Mouse (Mus musculus): ENCODE results near the gene Impdh1. TPM values are rescaled to one million over a fixed set of nuclear protein-coding genes. Genes with fewer than 3 reads are reported as not detected.
A peak's percentile ranks its signal among the peaks of the same experiment; 100 is the strongest.

Impdh1 gene
- polyA plus RNA-seq, 1 experiment from 2014 or later = 50.4 TPM

DNA sequence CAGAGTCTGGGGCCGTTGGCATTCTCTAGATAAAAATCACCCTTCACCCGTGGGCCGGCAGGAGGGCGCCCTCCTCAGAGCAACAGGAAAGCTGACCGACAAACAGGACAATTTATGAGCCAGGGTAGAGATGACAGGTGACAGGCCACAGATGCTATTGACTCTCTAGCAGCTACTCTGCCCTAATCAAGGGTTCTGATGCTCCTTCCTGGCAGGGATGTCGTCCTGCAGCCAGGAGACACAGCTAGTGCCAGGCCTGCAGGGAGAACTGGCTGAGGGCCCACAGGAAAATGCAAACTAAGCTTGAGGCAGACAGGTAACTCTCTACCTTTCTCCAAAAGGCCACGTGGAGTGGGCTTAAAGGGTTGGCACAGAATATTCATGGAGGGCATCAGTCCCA, 5.0 kb downstream of the Impdh1 start:
- no peak for ATAC-seq (ENCODE audit: insufficient number of reproducible peaks, low FRiP score, low TSS enrichment, low read depth)
- Histone ChIP-seq H3K9me3 (no peaks in the 10 kb centered on the region), H3K4me1 (peaks cover 42% of the 10 kb centered on the region), H3K4me3 (peak overlapping the region; percentile 75), H3K27me3 (peaks cover 30% of the 10 kb centered on the region), H3K27ac (no peak overlapping the region), H3K9ac (0 out of 2 replicates have a peak overlapping the region, but pooled peaks have one; percentile 77), H3K36me3 (peaks cover 10% of the 10 kb centered on the region), H3K4me2 (peak overlapping the region; percentile 92)
- 14% methylated on average over 7 of the region's 7 CpGs for WGBS

DNA sequence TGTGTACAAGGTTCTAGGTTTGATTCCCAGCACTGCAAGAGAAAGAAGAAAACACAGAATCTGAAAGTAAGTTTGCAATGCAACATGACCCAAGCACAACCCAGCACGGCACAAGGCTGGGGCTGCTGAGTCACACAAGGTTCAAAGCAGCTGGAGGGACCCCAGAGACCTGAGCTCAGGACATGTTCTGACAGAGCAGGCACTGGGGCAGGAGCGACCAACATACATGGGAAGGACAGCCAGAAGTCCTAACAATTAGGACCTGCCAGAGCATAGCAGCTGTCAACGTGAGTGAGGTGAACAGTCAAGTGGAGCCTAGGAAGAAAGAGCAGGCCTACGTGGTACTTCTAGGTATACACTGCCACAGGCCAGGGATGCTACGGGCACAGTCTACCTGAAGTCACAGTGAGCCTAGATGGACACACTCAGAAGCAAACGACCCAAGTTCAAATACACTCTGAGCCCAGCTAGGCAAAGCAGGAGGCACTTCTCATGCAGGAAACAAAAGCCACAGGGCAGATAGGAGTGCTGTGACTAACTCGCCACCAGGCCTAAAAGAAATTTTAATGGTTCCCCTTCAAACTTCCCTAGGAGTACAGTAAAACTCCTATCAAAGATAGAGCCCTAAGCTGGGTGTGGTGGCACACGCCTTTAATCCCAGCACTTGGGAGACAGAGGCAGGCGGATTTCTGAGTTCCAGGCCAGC, 5.8 kb downstream of the Impdh1 start:
- Histone ChIP-seq H3K4me1 (peaks cover 35% of the 10 kb centered on the region), H3K9ac (no peak overlapping the region), H3K27ac (no peak overlapping the region), H3K27me3 (peaks cover 24% of the 10 kb centered on the region), H3K36me3 (peaks cover 14% of the 10 kb centered on the region), H3K4me2 (0 out of 2 replicates have a peak overlapping the region, but pooled peaks have one; percentile 14), H3K4me3 (no peak overlapping the region), H3K9me3 (no peaks in the 10 kb centered on the region)
- 75% methylated on average over 9 of the region's 9 CpGs for WGBS
- no peak for ATAC-seq (ENCODE audit: insufficient number of reproducible peaks, low FRiP score, low TSS enrichment, low read depth)

DNA sequence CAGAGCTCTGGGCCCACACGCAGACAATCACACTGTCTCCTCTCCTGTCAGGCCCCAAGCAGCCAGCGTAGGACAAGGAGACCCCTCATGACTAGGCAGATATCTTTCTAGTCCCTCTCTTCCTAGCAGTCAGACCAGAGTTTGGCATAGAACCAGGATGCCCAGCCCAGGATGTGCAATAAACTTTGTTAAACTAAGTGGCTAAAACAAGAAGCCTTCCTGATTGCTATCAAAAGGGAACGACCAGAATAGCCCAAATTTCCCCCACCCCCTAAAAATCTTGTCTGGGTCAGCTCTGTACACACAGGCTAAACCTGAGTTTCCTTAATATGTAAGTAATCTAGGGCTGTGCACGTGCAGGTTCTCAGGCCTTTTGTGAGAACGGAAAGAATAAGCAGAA, 8.0 kb downstream of the Impdh1 start:
- Histone ChIP-seq H3K4me1 (peaks cover 19% of the 10 kb centered on the region), H3K4me2 (no peak overlapping the region), H3K27ac (no peak overlapping the region), H3K9ac (no peak overlapping the region), H3K36me3 (peaks cover 33% of the 10 kb centered on the region), H3K9me3 (no peaks in the 10 kb centered on the region), H3K4me3 (no peak overlapping the region), H3K27me3 (peaks cover 2% of the 10 kb centered on the region; the same call in 1 of the 2 replicates)
- no peak for ATAC-seq (ENCODE audit: insufficient number of reproducible peaks, low FRiP score, low TSS enrichment, low read depth)
- 83% methylated on average over 5 of the region's 5 CpGs for WGBS

DNA sequence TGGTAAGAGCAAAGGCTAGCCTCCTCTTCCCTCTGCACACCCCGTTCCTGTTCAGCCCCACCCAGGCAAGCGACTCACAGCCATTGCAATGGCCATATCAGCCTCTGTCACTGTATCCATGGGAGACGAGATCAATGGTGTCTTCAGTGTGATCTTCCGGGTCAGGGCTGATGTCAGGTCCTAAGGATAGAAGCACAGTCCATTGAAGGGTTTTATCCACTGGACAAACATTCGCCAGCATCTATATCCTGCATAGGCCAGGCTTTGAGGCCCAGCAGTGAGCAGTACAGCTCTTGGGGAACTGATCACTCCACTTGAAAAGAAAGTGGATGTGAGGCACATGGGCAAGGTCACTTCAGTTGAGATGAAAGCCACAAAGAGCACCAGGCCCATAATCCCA, 9.1 kb downstream of the Impdh1 start:
- Histone ChIP-seq H3K36me3 (peaks cover 45% of the 10 kb centered on the region), H3K27ac (no peak overlapping the region), H3K4me3 (no peak overlapping the region), H3K9me3 (no peaks in the 10 kb centered on the region), H3K27me3 (no peaks in the 10 kb centered on the region), H3K4me2 (no peak overlapping the region), H3K4me1 (peaks cover 14% of the 10 kb centered on the region), H3K9ac (no peak overlapping the region)
- WGBS = 93% methylated on average over 5 of the region's 5 CpGs
- no peak for ATAC-seq (ENCODE audit: insufficient number of reproducible peaks, low FRiP score, low TSS enrichment, low read depth)

DNA sequence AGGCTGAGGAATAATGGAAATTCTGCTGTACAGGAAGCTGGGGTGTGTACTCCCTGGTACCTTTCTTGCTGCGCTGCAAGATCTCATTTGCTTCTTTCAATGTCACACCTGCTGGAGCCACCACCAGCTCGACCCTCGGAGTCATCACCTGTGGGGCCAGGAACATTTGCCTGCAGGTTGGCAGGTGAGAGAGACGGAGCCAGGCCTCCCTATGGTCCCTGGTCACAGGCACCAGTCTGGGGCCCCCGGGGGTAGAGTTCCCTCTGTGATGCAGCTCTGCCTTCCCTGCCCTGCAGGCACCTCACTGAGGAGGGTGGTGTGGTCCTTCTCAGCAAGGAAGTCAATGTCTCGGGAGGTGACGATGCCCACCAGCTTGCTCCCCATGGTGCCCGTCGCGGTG, 10.2 kb downstream of the Impdh1 start:
- no peak overlapping the region for H3K9ac ChIP-seq
- H3K9me3 ChIP-seq = no peaks in the 10 kb centered on the region
- no peak overlapping the region for H3K4me3 ChIP-seq
- no peaks in the 10 kb centered on the region for H3K27me3 ChIP-seq
- H3K27ac ChIP-seq = no peak overlapping the region
- H3K36me3 ChIP-seq = peaks cover 54% of the 10 kb centered on the region
- 93% methylated on average over 10 of the region's 10 CpGs for WGBS
- no peak for ATAC-seq (ENCODE audit: insufficient number of reproducible peaks, low FRiP score, low TSS enrichment, low read depth)
- peaks cover 7% of the 10 kb centered on the region for H3K4me1 ChIP-seq
- no peak overlapping the region for H3K4me2 ChIP-seq

DNA sequence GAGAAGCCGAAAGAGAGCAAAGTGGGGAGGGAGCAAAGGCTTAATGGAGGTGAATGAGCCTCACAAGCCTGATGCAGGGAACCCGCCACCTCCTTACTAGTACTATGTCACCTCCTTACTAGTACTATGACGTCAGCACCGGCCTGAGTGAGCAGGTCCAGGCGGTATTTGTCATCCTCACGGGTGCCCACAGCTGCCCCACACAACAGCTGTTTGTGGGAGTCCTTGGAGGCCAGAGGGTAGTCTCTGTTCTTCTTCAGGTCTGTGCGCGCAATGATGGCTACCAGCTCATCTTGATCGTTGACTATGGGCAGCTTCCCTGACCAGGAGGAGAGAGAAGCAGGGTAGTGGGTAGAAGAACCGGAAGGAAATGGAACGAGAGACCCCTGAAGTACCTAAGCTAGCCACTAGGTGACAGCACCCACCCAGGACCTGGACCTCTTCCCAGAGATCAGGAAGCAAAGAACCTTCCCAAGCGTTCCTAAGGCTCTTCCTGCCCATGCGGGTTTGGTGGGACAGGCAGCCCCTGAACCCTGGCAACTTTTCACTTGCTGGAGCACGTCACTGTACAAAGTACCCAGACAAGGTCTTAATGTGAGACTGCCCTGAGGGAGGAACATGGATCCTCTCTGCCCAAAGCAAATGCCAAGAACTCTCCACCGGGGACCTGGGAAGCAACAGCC, 11.1 kb downstream of the Impdh1 start:
- Histone ChIP-seq H3K4me1 (peaks cover under 1% of the 10 kb centered on the region; the same call in 1 of the 2 replicates), H3K9me3 (no peaks in the 10 kb centered on the region), H3K27me3 (no peaks in the 10 kb centered on the region), H3K4me2 (no peak overlapping the region), H3K27ac (no peak overlapping the region), H3K4me3 (no peak overlapping the region), H3K9ac (no peak overlapping the region), H3K36me3 (peaks cover 60% of the 10 kb centered on the region)
- no peak for ATAC-seq (ENCODE audit: insufficient number of reproducible peaks, low FRiP score, low TSS enrichment, low read depth)
- WGBS = 59% methylated on average over 15 of the region's 15 CpGs

DNA sequence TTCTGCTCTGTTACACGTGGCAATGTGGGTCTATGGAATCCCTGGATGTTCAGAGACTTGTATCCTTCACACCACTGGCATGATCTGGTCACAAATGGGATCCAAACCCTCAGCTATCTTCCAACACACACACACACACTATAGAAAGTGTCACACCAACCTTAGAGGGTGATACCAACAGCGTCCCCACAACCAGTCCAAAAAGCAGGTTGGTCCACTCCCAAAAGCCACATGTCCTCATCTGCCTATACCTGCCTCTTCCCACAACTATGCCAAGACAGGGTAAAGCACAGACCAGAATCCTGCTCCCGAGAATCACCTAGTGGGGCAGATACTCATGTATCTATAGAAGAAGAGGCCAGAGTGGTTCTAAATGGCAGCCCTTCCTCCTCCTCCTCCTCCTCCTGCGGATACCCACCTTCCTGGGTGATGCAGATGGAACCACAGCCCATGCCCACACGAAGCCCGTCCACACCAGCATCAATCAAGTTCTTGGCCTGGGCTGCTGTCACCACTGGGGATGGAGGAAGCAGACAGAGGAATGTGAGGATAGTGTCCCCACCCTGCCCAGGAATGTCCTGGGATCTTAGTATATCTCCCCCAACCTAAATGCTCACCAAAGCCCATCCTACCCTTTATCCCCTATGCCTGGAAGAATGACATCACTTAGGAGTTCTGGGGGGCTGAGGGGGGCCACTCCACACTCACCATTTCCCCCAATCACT, 12.1 kb downstream of the Impdh1 start:
- 83% methylated on average over 6 of the region's 6 CpGs for WGBS

DNA sequence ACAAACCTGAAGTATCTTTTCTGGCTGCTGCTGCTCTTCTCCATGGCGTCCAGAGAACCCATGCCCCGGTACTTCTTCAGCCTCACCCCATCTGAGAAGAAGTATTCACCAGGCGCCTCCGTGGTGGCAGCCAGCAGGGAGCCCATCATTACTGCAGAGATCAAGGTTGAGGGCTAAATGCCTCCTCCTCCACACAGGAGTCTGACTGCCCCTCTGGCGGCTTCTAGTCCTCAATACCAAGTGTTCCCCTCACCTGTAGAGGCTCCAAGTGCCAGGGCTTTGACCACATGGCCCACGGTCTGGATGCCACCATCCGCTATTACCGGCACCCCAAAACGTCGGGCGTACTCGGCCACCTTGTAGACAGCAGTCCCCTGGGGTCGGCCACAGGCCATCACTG, 13.1 kb downstream of the Impdh1 start:
- H3K4me3 ChIP-seq = no peak overlapping the region
- no peak overlapping the region for H3K4me2 ChIP-seq
- no peaks in the 10 kb centered on the region for H3K9me3 ChIP-seq
- peaks cover 60% of the 10 kb centered on the region for H3K36me3 ChIP-seq
- H3K4me1 ChIP-seq = peaks cover 9% of the 10 kb centered on the region
- 90% methylated on average over 13 of the region's 13 CpGs for WGBS
- peaks cover 3% of the 10 kb centered on the region; the same call in 1 of the 2 replicates for H3K27me3 ChIP-seq
- no peak overlapping the region for H3K9ac ChIP-seq
- H3K27ac ChIP-seq = no peak overlapping the region
- no peak for ATAC-seq (ENCODE audit: insufficient number of reproducible peaks, low FRiP score, low TSS enrichment, low read depth)

More for the DNA sequence above, 12.1 kb downstream of the Impdh1 start:
- H3K9me3 ChIP-seq = no peaks in the 10 kb centered on the region
- no peak overlapping the region for H3K4me2 ChIP-seq
- H3K36me3 ChIP-seq = peaks cover 60% of the 10 kb centered on the region
- 0 out of 2 replicates have a peak, but pooled peaks cover 2% of the 10 kb centered on the region for H3K4me1 ChIP-seq
- no peak overlapping the region for H3K4me3 ChIP-seq
- no peaks in the 10 kb centered on the region for H3K27me3 ChIP-seq
- ATAC-seq (ENCODE audit: insufficient number of reproducible peaks, low FRiP score, low TSS enrichment, low read depth) = no peak
- H3K9ac ChIP-seq = no peak overlapping the region
- H3K27ac ChIP-seq = no peak overlapping the region

DNA sequence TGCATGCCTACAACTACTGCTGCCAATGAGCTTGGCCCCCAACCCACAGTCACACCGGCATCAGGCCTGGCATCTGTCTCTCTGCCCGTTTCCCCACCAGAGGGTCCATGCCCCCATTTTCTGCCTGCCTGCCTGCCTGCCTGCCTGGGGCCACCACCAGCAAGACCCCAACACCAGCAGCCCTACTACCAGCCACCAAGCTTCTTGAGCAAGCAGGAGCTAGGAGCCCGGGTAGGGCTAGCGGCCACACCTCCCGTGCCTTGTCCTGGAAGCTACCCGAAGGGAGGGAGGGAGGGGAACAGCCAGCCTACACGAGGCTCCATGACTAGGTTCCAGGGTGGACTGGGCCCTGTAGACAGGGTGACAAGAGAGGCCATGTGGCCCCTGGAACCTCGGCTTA, 14.2 kb downstream of the Impdh1 start:
- no peak overlapping the region for H3K4me2 ChIP-seq
- H3K27me3 ChIP-seq = peaks cover 5% of the 10 kb centered on the region; the same call in 1 of the 2 replicates
- no peak for ATAC-seq (ENCODE audit: insufficient number of reproducible peaks, low FRiP score, low TSS enrichment, low read depth)
- peaks cover 9% of the 10 kb centered on the region for H3K4me1 ChIP-seq
- no peak overlapping the region for H3K4me3 ChIP-seq
- no peaks in the 10 kb centered on the region for H3K9me3 ChIP-seq
- peaks cover 58% of the 10 kb centered on the region for H3K36me3 ChIP-seq
- 84% methylated on average over 5 of the region's 8 CpGs for WGBS
- H3K9ac ChIP-seq = 0 out of 2 replicates have a peak overlapping the region, but pooled peaks have one; percentile 7
- no peak overlapping the region for H3K27ac ChIP-seq

DNA sequence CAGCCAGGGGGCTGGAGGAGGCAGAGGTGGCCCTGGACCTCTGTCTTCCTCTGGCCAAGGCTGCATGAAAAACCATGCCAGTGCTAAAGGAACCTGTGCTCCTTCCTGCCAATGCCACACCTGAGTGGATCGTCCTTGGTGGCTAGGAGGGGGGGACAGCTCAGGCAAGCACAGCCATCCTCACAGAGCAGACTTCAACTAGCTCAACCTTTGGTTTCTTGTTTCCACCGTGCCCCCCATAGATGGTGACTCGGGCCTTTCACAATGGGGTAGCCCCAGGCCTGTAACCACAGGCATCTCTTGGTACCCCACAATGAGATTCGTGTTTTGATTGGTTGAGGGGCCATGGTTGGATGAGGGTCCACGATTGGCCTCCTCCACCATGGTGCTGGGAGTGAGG, 14.8 kb downstream of the Impdh1 start:
- Histone ChIP-seq H3K4me1 (peaks cover 9% of the 10 kb centered on the region), H3K9me3 (no peaks in the 10 kb centered on the region), H3K4me2 (no peak overlapping the region), H3K9ac (no peak overlapping the region), H3K27me3 (peaks cover 5% of the 10 kb centered on the region; the same call in 1 of the 2 replicates), H3K4me3 (no peak overlapping the region), H3K36me3 (peaks cover 53% of the 10 kb centered on the region), H3K27ac (no peak overlapping the region)
- ATAC-seq (ENCODE audit: insufficient number of reproducible peaks, low FRiP score, low TSS enrichment, low read depth) = no peak
- 93% methylated on average over 5 of the region's 5 CpGs for WGBS

DNA sequence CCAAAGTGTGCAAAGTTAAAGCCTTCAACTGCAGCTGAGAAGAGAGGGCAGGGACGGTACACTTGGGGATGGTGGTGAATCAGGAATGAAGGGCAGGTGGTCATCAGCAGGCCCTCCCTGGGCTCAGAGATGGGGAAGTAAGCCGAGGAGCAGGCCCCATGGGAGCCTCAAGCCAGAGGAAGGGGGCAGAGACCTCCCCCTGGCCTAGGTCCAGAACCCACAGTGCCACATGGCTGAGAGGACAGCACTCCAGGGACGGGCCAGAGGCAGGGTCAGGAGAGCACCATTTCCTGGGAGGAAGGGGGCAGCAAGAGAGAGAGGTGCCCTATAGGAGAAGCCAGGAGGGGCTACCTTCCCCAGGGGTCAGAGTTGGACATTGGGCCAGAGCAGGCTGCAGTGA, 15.7 kb downstream of the Impdh1 start:
- no peak overlapping the region for H3K27ac ChIP-seq
- no peak overlapping the region for H3K4me3 ChIP-seq
- no peak overlapping the region for H3K4me2 ChIP-seq
- no peaks in the 10 kb centered on the region for H3K9me3 ChIP-seq
- ATAC-seq (ENCODE audit: insufficient number of reproducible peaks, low FRiP score, low TSS enrichment, low read depth) = no peak
- peaks cover 9% of the 10 kb centered on the region for H3K4me1 ChIP-seq
- H3K9ac ChIP-seq = no peak overlapping the region
- H3K36me3 ChIP-seq = peaks cover 46% of the 10 kb centered on the region
- 59% methylated on average over 3 of the region's 3 CpGs for WGBS
- peaks cover 5% of the 10 kb centered on the region; the same call in 1 of the 2 replicates for H3K27me3 ChIP-seq

Data from limb, embryonic 15.5 days (tissue).